Mouse (Mus musculus): ENCODE measurements at regions not wholly inside any gene's neighbourhood (a gene's known extent, or its start where the extent isn't known, plus 50 kb on each side); places are given as distances from the start of the nearest gene placed in this dataset.
A peak's percentile ranks its signal among the peaks of the same experiment; 100 is the strongest.

DNA sequence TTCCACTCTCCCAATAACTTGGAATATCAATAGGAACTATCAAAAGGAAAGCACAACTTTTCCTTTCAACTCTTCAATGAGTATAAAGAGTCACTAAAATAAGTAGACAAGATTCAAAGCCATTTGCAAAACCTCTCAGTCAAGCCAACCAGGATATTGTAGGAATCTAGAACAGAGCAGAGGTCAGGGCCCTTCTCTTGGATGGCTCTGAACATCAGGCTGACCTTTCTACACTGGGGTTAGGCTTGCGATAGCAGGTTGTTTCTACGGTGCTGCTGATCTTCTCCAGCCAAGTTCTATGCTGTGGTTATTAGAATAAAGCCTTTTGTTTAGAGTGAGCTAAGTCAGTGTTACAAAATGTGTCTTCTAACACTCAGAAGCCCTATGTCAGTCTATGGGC is 658.6 kb downstream of the Ofcc1 start:
- Histone ChIP-seq H3K27me3 (ENCODE audit: control insufficient read depth, insufficient read depth, low read length) (no peaks in the 10 kb centered on the region), H3K27ac (ENCODE audit: low read depth, low read length) (no peak overlapping the region), H3K9me3 (ENCODE audit: control insufficient read depth, low read length) (no peaks in the 10 kb centered on the region), H3K9ac (replicated peaks; ENCODE audit: low read depth, low read length) (no peak overlapping the region), H3K4me3 (ENCODE audit: low read depth, low read length) (no peak overlapping the region), H3K4me1 (ENCODE audit: control insufficient read depth, insufficient read depth, low read length) (no peaks in the 10 kb centered on the region), H3K36me3 (ENCODE audit: control insufficient read depth, insufficient read depth, low read length) (no peaks in the 10 kb centered on the region), H3K4me2 (ENCODE audit: low read depth, low read length) (no peak overlapping the region)
- no peak for ATAC-seq (ENCODE audit: low read depth)
- WGBS, result 91% methylated on average over 2 of the region's 2 CpGs

DNA sequence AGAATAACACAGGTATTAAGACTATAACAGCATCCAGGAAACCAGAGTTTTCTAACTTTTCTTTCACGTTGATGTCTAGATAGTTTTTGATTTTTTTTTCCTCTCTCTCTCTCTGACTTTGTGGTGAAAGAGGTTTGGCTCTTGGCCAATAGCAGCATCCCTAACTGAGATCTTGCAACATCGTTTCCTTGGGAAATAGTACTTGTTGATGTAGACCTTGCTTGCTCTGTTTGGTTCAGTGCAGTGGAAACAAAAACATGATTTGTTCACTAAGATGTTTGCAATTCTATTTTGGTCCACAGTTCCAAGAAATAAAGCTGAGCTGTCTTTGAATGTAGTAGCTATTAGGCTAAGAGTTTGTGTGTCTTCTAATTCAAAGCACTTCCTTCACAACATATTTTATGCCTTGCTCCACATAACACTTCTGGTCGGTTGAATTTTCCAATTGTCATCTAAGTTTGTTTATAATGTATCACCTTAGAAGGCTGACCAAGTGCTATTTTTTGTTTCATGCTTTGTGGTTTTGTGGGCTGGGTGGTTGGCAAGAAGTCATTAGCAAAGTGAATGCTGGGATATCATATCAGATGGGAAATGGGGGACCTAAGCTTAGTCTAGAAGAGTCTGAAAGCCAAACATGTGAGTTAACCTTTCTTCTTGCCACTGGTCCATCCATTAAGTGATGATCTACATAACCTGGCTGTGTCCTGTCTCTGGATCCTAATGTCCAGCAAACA is 669.8 kb downstream of the Ofcc1 start:
- Histone ChIP-seq H3K9ac (replicated peaks; ENCODE audit: low read depth, low read length) (no peak overlapping the region), H3K27ac (ENCODE audit: low read depth, low read length) (no peak overlapping the region), H3K4me1 (ENCODE audit: control insufficient read depth, insufficient read depth, low read length) (no peaks in the 10 kb centered on the region), H3K4me3 (ENCODE audit: low read depth, low read length) (no peak overlapping the region), H3K4me2 (ENCODE audit: low read depth, low read length) (no peak overlapping the region), H3K9me3 (ENCODE audit: control insufficient read depth, low read length) (no peaks in the 10 kb centered on the region), H3K36me3 (ENCODE audit: control insufficient read depth, insufficient read depth, low read length) (no peaks in the 10 kb centered on the region), H3K27me3 (ENCODE audit: control insufficient read depth, insufficient read depth, low read length) (no peaks in the 10 kb centered on the region)
- ATAC-seq (ENCODE audit: low read depth), result no peak
- WGBS, result 78% methylated on average over 3 of the region's 3 CpGs

DNA sequence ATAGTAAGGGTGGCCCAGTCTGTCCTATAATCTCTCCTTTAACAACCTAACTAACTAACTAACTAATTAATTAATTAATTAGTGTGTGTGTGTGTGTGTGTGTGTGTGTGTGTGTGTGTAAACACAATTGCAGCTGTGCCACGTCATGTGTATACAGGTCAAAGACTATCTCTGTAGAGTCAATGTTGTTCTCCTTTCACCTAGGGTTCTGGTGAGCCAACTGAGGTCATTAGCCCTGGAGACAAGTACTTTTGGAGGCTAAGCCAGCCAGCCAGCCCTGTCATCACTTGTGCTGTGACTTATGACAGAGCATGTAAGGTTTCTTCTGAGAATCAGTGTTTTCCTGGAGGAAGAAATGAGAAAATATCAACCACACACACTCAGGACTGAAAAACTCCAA is 696.7 kb downstream of the Ofcc1 start:
- ATAC-seq (ENCODE audit: low read depth), result no peak
- Histone ChIP-seq H3K9ac (replicated peaks; ENCODE audit: low read depth, low read length) (no peak overlapping the region), H3K27me3 (ENCODE audit: control insufficient read depth, insufficient read depth, low read length) (no peaks in the 10 kb centered on the region), H3K36me3 (ENCODE audit: control insufficient read depth, insufficient read depth, low read length) (no peaks in the 10 kb centered on the region), H3K4me1 (ENCODE audit: control insufficient read depth, insufficient read depth, low read length) (no peaks in the 10 kb centered on the region), H3K9me3 (ENCODE audit: control insufficient read depth, low read length) (no peaks in the 10 kb centered on the region), H3K27ac (ENCODE audit: low read depth, low read length) (no peak overlapping the region), H3K4me3 (ENCODE audit: low read depth, low read length) (no peak overlapping the region), H3K4me2 (ENCODE audit: low read depth, low read length) (no peak overlapping the region)
- WGBS, result 83% methylated on average over 1 of the region's 1 CpGs

DNA sequence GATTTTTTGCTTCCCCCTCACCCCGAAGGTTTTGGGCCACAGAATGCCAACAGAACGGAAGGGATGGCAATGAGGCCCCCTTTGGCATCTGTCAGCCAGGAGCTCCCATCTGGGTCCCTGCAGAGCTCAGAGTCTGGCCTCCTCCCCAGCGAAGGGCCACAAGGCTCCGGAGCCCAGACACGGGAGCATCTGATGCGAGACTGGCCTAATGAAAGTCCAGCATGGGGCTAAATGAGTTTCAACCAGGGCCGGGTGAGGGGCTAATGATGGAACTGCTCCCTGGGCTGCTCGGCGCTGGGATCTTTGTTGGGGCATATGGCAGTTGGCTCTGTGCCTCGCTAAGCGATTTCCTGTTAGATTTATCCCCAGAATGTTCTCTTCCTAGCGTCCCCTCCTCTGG is 688.8 kb upstream of the Slc35b3 start:
- no peak overlapping the region for H3K4me3 ChIP-seq (ENCODE audit: low read depth, low read length)
- no peaks in the 10 kb centered on the region for H3K36me3 ChIP-seq (ENCODE audit: control insufficient read depth, insufficient read depth, low read length)
- 32% methylated on average over 12 of the region's 12 CpGs for WGBS
- no peak overlapping the region for H3K9ac ChIP-seq (replicated peaks; ENCODE audit: low read depth, low read length)
- no peaks in the 10 kb centered on the region for H3K4me1 ChIP-seq (ENCODE audit: control insufficient read depth, insufficient read depth, low read length)
- no peaks in the 10 kb centered on the region for H3K9me3 ChIP-seq (ENCODE audit: control insufficient read depth, low read length)
- H3K27ac ChIP-seq (ENCODE audit: low read depth, low read length), result no peak overlapping the region
- no peak for ATAC-seq (ENCODE audit: low read depth)
- no peaks in the 10 kb centered on the region for H3K27me3 ChIP-seq (ENCODE audit: control insufficient read depth, insufficient read depth, low read length)
- no peak overlapping the region; the same call in 1 of the 2 replicates for H3K4me2 ChIP-seq (ENCODE audit: low read depth, low read length)

DNA sequence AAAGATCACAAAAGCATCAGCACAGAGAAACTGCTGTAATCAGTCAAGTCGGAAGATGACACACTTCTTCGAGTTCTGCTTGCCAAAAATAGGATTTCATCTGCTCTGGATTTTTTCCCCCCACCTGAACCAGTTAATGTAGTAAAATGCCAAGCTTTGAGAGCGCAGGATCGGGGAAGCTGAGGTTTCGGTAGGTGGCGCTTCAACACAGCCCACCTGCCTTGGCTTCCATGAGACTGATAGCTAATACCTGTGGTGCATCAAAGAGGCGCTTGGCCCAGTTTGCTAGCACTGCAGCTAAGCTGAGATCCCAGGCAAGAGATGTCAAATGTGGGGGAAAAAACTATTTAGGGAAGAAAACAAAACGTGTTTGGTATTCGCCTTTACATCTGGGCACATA is 686.7 kb upstream of the Slc35b3 start:
- Histone ChIP-seq H3K36me3 (ENCODE audit: control insufficient read depth, insufficient read depth, low read length) (no peaks in the 10 kb centered on the region), H3K4me3 (ENCODE audit: low read depth, low read length) (no peak overlapping the region), H3K9ac (replicated peaks; ENCODE audit: low read depth, low read length) (no peak overlapping the region), H3K27me3 (ENCODE audit: control insufficient read depth, insufficient read depth, low read length) (no peaks in the 10 kb centered on the region), H3K27ac (ENCODE audit: low read depth, low read length) (no peak overlapping the region), H3K4me1 (ENCODE audit: control insufficient read depth, insufficient read depth, low read length) (no peaks in the 10 kb centered on the region), H3K4me2 (ENCODE audit: low read depth, low read length) (no peak overlapping the region), H3K9me3 (ENCODE audit: control insufficient read depth, low read length) (no peaks in the 10 kb centered on the region)
- 17% methylated on average over 9 of the region's 9 CpGs for WGBS
- 0 out of 2 replicates have a peak, but pooled peaks have one; percentile 41 for ATAC-seq (ENCODE audit: low read depth)

DNA sequence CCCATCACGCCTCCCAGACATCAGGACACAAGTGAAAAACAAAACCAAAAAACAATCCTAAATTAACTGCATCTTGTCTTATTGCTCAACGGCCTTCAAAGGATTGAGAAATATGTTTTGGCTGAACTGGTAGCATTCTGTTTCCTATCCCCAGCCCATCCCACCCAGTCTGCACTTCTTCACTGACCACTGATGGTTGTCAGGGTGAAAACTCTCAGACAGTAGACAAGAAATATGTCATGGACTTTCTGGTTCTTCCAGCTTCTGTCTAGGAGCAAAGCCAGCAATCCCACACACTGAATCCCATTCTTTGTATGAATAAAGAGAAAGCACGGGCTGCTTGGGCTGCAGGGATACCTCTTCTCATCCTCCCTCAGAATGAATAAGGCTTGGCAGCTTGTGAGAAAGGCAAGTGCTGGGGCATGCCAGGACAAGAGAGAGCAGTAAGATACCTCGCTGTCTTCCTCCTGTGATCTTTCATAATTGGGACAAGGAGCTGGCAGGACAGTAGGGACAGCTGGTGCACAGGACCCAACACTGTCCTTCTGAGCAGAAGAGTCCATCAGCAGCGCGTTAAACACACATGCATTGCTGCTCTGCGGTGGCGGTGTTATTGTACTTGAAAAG is 670.9 kb upstream of the Slc35b3 start:
- no peak overlapping the region for H3K4me3 ChIP-seq (ENCODE audit: low read depth, low read length)
- no peak for ATAC-seq (ENCODE audit: low read depth)
- H3K4me1 ChIP-seq (ENCODE audit: control insufficient read depth, insufficient read depth, low read length), result no peaks in the 10 kb centered on the region
- no peak overlapping the region for H3K9ac ChIP-seq (replicated peaks; ENCODE audit: low read depth, low read length)
- 80% methylated on average over 8 of the region's 8 CpGs for WGBS
- H3K4me2 ChIP-seq (ENCODE audit: low read depth, low read length), result no peak overlapping the region
- H3K9me3 ChIP-seq (ENCODE audit: control insufficient read depth, low read length), result no peaks in the 10 kb centered on the region
- H3K27ac ChIP-seq (ENCODE audit: low read depth, low read length), result no peak overlapping the region
- H3K27me3 ChIP-seq (ENCODE audit: control insufficient read depth, insufficient read depth, low read length), result no peaks in the 10 kb centered on the region
- no peaks in the 10 kb centered on the region for H3K36me3 ChIP-seq (ENCODE audit: control insufficient read depth, insufficient read depth, low read length)

All from neural tube, embryonic 14.5 days (tissue).